Mouse (Mus musculus): ENCODE data around the gene D430041D05Rik.
"Not testable (repeated sequence)": the region's sequence is repeated elsewhere in the genome, so short reads cannot be mapped to it uniquely, and the experiment has no call there.

The D430041D05Rik gene

DNA sequence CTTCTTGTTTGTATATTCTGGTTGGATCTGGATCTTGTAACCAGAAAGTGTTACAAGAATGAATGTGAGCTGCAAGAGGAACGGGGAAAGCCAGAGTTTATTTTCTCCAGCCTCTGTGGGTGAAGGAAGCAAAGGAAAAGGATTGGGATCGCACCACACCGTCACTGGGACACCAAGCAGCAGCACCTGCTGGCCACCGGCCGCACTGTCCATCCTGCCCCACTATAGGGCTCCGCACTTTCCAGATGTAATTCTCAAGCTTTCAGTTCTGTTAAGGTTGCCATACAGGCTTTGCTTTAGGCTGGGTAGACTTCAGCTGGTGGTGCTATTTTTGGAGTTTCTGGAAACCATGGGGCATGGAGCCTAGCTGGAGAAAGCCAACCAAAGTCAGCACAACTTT, 290.5 kb downstream of the D430041D05Rik start:
- DNase-seq (ENCODE audit: low spot score) = no peak

DNA sequence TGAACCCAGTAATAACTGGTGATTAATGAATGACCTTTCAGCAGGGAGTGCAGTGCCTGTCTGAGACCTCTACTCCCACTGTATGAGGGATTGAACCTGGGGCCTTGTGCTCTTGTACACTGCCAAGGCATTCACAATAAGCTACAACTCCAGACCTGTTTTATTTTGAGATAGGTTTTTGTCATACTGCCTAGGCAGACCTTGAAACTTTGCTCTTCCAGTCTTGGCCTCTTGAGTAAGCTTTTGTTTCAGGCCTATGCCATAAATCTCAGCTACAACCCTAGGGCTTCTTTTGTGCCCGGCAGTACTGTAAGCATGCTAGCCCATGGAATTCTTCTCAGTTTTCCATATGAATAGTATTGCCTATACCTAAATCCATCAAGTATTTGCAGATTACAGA, 291.7 kb downstream of the D430041D05Rik start:
- DNase-seq (ENCODE audit: low spot score) = no peak

DNA sequence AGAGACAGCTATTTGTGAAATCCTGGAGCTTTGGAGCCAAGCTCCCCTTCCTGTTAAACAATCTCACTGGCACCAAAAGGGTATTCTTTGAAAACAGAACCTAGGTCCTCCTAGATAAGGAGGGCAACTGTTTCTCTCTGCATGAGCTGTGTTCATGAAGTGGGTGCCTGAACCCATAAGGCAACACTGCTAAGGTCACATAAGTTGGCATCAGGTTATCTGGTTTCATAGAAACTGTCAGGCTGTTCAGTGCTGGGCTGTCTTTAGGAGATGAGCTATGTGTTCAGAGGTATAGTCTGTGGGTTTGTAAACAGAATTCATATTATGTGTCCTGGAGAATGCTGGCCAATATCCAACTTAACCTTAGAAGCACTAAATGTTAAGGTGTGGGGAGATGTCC, 293.6 kb downstream of the D430041D05Rik start:
- not testable (repeated sequence) for DNase-seq (ENCODE audit: low spot score)

DNA sequence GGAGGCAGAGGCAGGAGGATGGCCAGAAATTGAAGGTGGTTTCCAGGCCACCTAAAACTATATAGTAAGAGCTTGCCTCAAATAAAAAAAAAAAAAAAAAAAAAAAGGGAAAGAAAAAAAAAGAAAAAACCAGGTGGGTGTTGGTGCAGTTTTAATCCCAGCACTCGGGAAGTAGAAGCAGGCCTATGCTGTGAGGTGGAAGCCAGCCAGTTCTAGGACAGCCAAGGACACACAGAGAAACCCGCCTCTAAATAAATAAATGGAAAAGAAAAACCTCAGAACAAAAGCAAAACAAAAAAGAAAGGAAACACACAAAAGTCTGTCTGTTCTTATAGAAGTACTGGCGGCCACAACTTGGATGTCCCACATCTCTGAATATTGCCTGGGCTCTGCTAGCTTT, 295.9 kb downstream of the D430041D05Rik start:
- DNase-seq (ENCODE audit: low spot score) = no peak

DNA sequence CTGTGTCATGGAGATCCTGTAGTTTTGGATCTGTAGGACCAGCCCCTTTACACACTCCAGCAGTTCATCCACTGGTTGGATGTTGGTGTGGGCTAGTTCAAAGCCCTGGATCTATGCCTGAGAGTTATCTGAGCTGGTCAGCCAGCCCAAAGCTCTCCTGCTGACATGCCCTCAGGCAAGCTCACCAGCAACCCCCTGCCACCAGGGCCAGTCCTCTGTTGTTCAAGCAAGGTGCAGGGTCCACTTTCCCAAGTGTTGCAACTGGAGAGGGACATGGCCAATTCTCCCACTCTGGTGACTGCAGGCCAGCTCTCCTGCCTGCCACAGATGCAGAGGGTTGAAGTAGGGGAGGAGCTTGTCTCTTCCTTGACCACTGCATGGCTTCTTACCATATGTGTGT, 297.2 kb downstream of the D430041D05Rik start:
- DNase-seq (ENCODE audit: low spot score) = not testable (repeated sequence)

GRCm38 (mm10) chr2:104111170-104111797, 299.5 kb downstream of the D430041D05Rik start:
- DNase-seq (ENCODE audit: low spot score) = not testable (repeated sequence)

GRCm38 (mm10) chr2:104110031-104110430, 300.8 kb downstream of the D430041D05Rik start:
- DNase-seq (ENCODE audit: low spot score) = no peak

DNA sequence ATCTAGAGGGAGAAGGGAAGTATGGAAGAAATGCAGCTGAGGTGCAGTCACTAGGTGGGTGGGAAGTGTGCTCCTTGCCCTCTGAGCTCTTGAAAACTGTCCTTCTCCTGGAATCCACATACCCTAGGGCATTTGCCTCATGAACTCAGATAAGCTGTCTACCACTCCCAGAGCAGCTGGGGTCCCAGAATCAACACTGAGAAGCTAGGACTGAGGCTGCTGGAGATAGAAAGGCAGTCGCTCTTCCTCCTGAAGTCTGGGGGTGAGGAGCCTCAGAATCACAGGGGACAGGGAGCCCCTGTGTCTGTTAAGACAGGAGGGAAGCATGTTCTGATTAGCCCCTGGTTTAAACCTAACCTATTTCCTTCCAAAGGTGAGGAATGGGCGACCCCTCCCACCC, 301.3 kb downstream of the D430041D05Rik start:
- DNase-seq (ENCODE audit: low spot score) = no peak

- DNase-seq (ENCODE audit: low spot score) = not testable (repeated sequence)
Measured at GRCm38 (mm10) chr2:104109021-104109420, 301.8 kb downstream of the D430041D05Rik start.

DNA sequence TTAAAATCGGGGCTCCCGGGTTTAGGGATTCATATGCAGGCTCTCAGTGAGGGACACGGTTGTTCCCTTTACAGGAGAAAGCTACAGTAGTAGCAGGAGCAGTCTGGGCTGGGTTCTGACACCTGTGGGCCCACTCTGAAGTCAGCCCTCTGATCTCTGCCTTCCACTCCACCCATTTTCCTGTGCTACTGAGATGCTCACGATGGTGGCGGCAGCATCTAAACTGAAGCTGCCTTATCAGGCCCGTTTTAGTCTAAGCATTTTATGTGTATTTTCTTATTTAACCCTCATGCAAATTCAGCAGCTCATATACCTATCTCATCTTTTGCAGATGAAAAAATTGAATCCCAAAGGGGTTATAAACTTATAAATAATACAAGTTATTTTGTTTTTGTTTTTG, 306.0 kb downstream of the D430041D05Rik start:
- no peak for DNase-seq (ENCODE audit: low spot score)

DNA sequence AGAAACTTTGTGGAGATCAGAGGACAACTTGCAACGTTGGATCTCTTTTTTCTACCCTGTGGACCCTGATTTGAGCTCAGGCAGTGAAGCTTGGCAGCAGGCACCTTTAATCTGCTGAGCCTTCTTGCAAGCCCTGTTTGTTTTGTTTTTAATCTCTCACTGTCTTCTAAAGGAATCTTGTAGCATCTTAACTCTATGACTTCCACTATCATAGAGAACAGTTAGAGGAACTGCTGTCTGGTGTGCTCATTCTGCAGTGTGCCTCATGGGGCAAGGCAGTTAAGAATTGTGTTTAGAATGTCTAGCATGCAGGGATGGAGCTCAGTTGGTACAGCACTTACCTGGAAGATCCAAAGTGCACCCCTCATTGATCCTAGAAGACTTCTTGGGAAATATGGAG, 310.9 kb downstream of the D430041D05Rik start:
- no peak for DNase-seq (ENCODE audit: low spot score)

DNA sequence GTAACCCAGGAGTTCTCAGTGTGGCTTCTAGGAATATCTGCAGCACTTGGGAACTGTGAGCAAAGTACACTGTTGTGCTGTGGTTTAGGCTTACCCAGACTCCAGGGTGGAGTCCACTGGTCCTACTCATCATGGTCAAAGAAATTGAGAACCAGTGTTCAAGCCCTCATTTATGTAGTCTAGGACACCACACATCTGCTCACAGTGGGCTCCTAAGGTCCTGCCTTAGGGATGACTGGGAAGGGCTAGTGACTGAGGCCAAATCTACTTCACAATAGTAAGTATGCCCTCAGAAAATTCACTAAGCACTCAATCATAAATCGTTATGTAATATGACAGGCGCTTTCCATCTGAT, 311.6 kb downstream of the D430041D05Rik start:
- DNase-seq (ENCODE audit: low spot score) = no peak

GRCm38 (mm10) chr2:104098529-104099230, 312.1 kb downstream of the D430041D05Rik start:
- no peak for DNase-seq (ENCODE audit: low spot score)

DNA sequence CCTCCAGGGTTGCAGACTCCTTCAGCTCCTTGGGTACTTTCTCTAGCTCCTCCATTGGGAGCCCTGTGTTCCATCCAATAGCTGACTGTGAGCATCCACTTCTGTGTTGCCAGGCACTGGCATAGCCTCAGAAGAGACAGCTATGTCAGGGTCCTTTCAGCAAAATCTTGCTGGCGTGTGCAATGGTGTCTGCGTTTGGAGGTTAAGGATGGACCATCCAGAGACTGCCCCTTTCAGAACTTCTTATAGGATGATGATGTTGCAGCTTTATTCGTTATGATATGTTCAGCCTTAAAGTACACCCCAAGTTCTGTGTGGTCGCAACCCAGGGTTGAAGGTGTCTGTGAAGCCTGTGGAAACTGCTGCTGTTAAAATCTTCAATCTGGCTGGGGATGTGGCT, 313.4 kb downstream of the D430041D05Rik start:
- not testable (repeated sequence) for DNase-seq (ENCODE audit: low spot score)

GRCm38 (mm10) chr2:104096796-104097195, 314.0 kb downstream of the D430041D05Rik start:
- not testable (repeated sequence) for DNase-seq (ENCODE audit: low spot score)

DNA sequence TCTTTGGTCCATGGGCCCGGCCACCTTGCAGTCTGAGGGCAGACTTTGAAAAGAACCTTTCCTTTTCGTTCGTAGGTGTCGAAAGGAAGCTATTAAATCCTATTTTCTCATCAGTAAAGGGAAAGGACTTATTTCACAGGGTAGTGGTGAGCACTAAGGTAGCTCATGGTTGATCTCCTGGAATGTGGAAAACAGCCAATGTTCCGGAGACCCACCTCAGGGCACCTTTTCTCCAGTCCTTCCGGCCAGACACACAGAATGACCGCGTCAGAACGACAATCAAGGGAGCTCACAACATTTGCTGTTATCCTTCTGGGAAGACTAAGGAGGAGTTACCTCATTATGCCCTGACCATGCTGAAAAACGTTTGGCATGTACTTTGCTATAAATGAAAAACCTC, 314.6 kb downstream of the D430041D05Rik start:
- DNase-seq (ENCODE audit: low spot score) = no peak

GRCm38 (mm10) chr2:104095741-104096213, 315.0 kb downstream of the D430041D05Rik start, which contains the start of gene Cd59a:
Gene Cd59a, plus strand, starts transcription at chr2:104095801.
- peak; percentile 29 for DNase-seq (ENCODE audit: low spot score)

GRCm38 (mm10) chr2:104093305-104093704, 317.5 kb downstream of the D430041D05Rik start:
- DNase-seq (ENCODE audit: low spot score) = no peak
